Mouse (Mus musculus) CD4-positive, CD25-positive, alpha-beta regulatory T cell (primary cell): ENCODE results near the gene Slamf9. TPM values are rescaled to one million over a fixed set of nuclear protein-coding genes. Genes with fewer than 3 reads are reported as not detected.

Source experiments
- polyA plus RNA-seq: library from polyadenylated mRNA; unstranded; fragments of 100-300 nt; shearing (Covaris generic); gene quantifications from one replicate; pipeline ENCODE4 v1.2.1, GENCODE M21; 2017

The Slamf9 gene
- polyA plus RNA-seq = not detected

DNA sequence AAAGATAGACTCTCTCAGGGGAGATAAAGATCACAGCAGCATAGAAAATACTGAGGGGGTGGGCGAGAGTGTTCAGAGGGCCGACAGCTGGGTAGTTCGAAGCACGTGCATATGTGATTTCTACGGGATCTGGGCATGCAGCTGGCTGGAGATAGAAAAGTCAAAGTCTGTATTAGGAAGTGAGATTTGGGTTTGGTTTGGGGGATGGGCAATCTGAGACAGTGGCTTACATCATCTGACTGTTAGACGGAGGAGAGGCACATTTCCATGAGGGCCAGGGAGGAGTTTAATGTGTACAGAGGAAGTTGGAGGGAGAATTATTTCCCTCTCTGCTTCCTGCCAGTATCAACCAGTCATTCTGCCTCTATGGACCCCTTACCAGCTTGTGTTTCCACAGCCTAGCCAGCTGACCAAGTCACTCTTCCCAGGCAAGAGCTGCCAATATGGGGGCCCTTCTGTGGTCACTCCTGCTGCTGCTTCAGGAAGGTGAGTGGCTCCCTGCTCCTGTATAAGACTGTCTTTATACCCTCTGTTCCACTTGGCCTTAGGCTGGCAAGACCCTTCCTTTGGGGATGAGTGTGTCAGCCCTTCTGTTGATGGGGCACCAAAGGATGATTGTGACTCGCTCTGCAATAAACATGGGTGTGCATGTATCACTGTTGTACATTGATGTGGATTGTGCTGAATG is at the start of gene Slamf9:
Gene Slamf9, plus strand, starts transcription at position 305 of the 688 bp plus-strand sequence.

DNA sequence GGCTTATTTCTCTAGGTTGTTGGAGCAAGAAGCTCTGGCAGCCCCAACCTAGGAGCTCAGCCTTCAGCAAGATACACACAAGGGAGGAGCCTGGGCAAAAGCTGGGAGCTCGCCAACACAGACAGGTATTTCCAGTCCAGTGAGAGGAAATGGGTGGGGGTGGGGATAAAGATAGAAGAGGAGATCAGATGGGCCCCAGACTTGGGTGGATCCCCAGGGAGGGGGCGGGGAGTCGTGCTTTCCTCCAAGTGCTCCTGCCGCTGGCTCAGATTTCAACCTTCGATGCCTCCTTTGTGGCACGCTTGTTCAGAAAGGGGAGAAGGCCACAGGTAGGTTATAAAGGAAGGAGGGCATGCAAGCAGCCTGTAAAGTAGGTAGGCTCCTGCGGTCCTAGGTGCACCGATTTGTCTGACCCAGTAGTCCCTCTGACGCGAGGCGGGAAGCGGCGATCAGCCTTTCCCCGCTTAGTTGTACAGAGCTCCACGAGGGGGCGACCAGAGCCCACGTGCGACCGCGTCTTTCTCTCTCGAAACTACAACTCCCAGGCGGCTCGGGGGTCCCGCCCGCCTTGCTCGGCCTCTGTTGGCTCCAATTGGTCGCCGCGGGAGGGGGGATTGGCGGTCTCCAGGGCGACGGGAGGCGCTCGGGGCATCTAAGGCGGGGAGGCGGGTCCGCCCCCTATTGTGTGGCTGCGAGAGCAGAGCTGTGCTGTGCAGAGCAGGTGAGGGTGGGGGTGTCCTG is 6.6 kb downstream of the Slamf9 start, which contains the start of gene Igsf9:
Gene Igsf9, plus strand, starts transcription at position 249 of the 741 bp plus-strand sequence.

DNA sequence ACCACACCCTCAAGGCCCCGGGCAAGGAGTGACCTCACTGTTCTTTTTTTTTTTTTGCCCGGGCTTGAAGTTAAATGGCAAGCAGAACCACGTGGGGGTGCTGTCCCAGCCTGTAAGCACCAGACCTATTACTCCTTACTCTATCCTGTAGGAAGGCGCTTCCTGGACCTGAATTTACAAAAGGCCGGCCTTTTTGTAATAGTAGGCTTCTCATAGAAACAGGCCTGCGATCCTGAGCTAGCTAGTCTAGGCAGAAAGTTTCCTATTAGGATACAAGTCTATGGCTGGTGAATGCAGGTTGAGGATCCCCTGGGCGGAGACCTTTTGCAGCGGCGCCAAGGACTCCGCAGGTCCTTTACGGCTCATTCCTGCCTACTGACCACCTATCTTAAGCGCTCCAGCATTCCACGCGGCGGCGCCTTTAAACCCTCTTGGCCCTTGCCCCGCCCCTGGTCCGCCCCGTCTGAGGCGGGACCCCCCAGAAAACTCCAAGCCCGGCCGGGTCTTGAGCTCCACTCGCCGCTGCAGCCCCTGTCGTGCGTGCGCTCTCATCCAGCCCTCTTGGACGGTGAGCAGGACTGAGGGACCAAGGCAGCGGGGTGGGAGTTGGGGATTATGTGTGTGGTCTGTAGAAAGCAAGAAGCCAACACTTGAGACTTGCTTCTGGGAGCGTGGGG is 24.7 kb downstream of the Slamf9 start, which contains the start of gene Tagln2:
Gene Tagln2, plus strand, starts transcription at position 283 of the 677 bp plus-strand sequence.

DNA sequence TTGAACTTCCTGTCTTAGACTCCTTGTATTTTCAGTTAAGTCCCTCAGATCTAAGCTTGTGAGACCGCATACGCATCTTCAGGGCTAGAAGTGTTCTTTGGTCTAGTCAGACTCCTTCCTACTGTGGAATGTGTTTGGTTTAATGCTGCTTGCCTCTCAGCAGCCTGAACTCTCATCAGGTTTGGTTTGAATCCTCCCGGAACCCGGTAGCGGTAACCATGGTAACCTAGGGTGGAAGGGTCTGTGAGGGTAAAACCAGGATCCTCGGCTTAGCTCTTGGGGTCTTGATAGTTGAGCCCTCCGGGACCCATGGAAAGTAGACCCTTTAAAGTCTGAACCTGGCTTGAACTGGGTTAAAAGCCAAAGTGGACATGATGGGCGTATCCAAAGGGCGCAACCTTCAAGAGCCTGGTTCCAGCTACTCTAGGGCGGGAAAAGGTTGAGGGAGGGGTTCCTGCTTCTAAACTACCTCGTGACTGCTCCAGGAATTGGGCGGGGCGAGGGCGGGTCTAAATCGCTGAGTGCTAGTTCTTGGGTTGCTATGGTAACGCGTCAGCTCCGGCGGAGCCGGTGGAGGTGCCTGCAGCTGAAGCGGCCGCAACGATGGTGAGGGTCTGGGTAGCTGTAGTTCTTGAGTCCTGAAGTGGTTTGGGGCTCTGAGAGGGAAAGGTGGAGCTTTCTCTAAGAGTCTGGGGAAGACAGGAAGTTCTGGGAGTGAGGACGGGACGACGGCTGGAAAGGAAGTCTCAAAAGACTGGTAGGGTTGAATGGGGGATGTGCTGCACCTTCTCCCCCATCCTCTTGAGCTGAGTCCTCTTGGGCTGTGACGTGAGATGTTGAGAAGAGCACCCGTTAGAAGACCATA is 45.6 kb downstream of the Slamf9 start, which contains the start of gene Cfap45:
Gene Cfap45, plus strand, starts transcription at position 226 of the 865 bp plus-strand sequence.

Other genes starting within 250 kb of the Slamf9 start
- not detected for gene Atp1a4, start 216.9 kb upstream of the Slamf9 start, polyA plus RNA-seq
- 30.5 TPM for gene Igsf8, start 213.7 kb upstream of the Slamf9 start, polyA plus RNA-seq
- gene Atp1a2, start 177.3 kb upstream of the Slamf9 start, polyA plus RNA-seq = 0.77 TPM
- gene Kcnj9, start 146.0 kb upstream of the Slamf9 start, polyA plus RNA-seq = not detected
- gene Kcnj10, start 134.1 kb upstream of the Slamf9 start, polyA plus RNA-seq = not detected
- gene Pigm, start 98.8 kb upstream of the Slamf9 start, polyA plus RNA-seq = 9.4 TPM
- gene Igsf9, start 6.4 kb downstream of the Slamf9 start, polyA plus RNA-seq = 2.0 TPM
- gene Tagln2, start 24.7 kb downstream of the Slamf9 start, polyA plus RNA-seq = 262 TPM
- gene Cfap45, start 45.4 kb downstream of the Slamf9 start, polyA plus RNA-seq = 0.07 TPM
- gene Vsig8, start 80.6 kb downstream of the Slamf9 start, polyA plus RNA-seq = not detected
- 0.18 TPM for gene Slamf8, start 115.2 kb downstream of the Slamf9 start, polyA plus RNA-seq
- not detected for gene Fcrl6, start 127.2 kb downstream of the Slamf9 start, polyA plus RNA-seq
- gene Dusp23, start 157.6 kb downstream of the Slamf9 start, polyA plus RNA-seq = 4.9 TPM
- not detected for gene Crp, start 222.7 kb downstream of the Slamf9 start, polyA plus RNA-seq